Mouse (Mus musculus) gastrocnemius, postnatal 25 days (tissue): ENCODE data around the gene Cldn7. TPM values are rescaled to one million over a fixed set of nuclear protein-coding genes. Genes with fewer than 3 reads are reported as not detected.
"Not testable (repeated sequence)": the region's sequence is repeated elsewhere in the genome, so short reads cannot be mapped to it uniquely, and the experiment has no call there.

Experiments used
- DNase-seq: peaks from one replicate; pipeline ENCODE4 v3.0.0; 2022
- long read RNA-seq, 2 experiments: library from polyadenylated mRNA; stranded (forward); transcript quantifications; one replicate each; pipeline ENCODE4 v2.0.0; 2021
- total RNA-seq, 2 experiments: library from RNA; stranded (reverse); gene quantifications; 1 replicate in 1 of 2; 2 replicates in 1 of 2; pipeline ENCODE4 v1.2.3; 2021

Cldn7 gene
- total RNA-seq: under 1 TPM in 1 of 2 experiments, not detected in 1; 0.91 TPM
- long read RNA-seq, experiment 1: 0 reads
- long read RNA-seq, experiment 2: 0 reads

DNA sequence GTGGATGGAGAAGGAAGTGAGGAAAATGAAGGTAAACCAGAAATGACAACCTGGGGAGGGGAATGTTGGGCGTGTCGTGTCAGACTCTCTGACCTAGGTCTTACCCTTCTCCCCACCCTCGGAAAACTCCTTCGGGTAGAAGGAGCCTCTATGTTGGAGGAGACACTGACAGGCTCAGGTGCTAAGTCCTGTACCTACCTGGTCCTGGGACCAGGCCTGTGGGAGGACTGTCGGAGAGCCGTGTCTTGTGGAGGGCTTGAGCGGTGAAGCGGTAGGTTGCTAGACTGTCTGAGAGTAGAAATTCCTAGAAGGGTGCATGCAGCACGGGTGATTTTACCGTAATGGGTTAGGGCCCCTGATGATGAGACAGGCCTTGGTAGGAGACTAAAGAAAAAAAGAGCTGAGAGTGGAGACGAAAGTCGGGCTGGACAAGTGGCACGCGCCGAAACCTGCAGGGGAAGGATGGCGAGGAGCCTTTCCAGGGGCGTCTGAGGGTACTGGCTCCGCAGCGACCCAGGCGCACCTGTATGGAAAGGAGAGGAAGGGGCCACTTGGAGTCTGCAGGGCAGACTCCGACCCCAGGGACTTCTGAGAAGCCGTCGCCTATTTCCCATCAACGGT is at the start of gene Cldn7:
Gene Cldn7, plus strand, starts transcription at position 130 of the 621 bp plus-strand sequence.
- no peak for DNase-seq

DNA sequence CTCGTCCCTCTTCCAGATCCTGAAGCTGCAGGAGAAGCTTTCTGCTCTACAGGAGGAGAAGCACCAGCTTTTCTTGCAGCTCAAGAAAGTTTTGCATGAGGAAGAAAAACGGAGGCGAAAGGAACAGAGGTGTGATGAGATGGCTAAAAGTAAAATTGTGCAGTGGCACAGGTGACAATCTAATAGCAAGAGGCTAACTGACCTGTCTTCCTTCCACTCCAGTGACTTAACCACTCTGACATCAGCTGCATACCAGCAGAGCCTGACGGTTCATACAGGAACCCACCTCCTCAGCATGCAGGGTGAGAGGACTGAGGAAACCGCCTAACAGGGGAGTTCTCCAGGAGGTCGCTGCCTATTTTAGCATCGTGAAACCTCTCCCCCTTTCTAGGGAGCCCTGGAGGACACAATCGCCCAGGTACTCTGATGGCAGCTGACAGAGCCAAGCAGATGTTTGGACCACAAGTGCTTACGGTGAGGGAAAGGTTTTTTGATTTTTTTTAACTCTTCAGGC is 49.6 kb upstream of the Cldn7 start:
- no peak for DNase-seq

DNA sequence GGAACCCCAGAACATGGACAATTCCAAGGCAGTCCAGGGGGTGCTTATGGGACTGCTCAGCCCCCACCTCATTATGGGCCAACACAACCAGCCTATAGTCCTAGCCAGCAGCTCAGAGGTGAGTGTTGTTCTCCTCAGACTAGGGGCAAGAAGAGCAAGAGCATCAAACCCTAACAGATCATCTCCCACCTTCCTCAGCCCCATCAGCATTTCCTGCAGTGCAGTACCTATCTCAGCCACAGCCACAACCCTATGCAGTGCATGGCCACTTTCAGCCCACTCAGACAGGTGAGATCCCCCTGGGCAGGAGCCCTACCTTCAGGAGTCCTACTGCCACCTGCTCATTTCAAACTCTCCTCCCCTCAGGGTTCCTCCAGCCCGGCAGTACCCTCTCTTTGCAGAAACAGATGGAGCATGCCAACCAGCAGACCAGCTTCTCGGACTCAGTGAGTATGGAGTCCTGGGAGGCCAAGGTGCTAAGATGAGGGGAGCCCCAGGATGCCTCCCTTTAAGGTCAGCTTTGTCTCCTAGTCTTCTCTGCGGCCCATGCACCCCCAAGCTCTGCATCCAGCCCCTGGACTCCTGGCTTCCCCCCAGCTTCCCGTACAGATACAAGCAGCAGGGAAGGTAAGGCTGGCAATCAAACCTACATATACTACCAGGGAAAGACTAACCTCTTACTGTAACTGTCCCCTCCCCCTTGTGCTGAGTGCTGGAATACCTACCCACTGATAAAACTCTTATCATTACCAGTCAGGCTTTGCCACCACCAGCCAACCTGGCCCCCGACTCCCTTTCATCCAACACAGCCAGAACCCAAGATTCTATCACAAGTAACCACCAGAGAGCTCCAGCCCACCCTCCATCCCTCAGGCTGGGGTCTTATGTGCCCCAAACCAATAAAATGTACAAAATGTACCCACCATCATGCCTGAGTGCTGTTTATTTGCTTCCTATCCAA is 48.6 kb upstream of the Cldn7 start:
- DNase-seq: no peak

DNA sequence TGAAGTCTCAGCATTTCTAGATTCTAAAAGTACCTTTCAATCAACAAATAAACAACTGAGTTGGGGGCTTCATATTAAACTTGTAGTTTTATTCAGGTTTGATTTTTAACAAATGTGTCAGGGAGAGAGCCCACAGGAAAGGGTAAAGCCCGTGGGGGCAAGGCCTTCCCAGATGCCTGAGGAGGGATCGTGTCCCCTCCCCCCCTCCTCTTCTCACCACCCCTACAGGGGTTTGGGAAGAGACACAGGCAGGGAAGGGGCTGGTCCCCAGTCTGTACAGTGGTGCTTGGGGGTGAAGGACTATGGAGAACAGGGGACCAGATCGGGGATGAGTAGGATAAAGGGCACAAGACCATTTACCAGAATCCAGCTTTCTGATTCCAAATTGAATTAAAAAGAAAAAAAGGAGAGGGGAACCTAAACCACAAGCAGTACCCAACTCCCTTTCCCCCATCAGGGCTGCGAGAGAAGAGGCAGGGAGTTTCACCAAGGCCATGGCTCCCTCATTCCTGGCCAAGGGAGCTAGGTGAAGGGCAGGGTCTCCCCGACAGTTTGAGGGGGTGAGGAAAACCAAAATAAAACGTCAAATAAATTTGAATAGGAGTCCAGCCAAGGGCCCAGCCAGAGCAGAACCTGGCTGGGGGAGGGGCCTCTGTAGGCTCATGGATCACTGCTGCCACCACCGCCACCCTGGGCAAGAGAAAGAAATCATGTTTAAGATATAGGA is 47.8 kb upstream of the Cldn7 start:
- DNase-seq: not testable (repeated sequence)

DNA sequence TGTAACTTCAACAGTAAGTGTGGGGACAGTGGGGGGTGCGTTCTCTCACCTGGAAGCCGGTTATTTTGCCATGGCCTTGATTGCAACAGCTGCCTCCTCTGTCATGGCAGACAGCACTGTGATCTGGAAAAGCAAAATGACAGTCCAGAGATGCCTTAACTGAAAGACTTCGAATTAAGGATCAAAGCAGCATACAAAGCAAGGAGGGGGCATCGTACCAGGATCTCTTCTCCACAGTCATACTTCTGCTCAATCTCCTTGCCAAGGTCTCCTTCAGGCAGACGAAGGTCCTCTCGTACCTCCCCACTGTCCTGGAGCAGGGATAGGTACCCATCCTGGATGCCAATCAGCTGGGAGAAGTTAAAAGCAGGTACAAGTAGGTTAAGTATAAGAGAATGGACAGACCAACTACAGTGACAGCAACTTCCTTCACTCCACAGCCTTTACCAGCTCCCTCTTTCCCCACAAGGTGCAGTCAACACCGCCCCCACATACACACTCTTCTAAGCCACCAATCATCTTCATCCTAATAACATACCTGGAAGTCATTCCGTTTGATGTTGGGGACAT is 47.1 kb upstream of the Cldn7 start:
- DNase-seq: peak; percentile 3

DNA sequence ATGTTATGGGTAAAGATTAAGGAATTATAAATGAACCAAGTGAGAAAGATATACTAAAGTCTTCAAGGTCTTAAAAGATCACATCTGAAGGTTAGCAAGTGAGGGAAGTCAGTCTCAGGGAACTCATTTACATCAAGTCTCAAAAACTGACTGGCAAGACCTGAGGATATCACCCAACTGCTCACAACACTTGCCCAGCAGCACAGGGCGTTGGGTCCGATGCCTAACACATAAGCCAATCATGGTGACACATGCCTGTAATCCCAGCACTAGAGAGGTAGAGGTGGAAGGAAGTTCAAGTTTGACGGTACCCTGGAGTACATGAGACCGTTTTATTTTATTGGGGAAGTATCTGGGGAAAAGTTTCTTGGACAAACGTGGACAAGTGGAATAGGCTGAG is 46.5 kb upstream of the Cldn7 start:
- DNase-seq: no peak

DNA sequence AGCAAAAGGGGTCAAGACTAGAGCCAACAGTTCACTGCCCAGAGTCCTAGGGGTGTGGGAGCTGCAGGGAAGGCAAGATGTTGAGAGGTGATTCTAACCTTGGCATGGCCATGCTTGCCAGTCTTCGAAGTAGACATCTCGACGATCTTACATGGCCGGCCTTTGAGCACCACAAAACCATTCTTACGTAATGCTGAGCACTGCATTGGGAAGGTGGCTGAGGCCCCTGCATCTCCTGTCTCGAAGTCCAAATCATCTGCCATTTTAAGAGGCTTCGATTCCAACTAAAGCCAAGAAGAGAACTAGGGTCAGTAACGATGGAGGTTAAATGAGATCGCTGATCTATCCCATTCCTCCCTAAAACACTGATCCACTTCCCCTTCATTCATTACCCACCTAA is 45.5 kb upstream of the Cldn7 start:
- no peak for DNase-seq

DNA sequence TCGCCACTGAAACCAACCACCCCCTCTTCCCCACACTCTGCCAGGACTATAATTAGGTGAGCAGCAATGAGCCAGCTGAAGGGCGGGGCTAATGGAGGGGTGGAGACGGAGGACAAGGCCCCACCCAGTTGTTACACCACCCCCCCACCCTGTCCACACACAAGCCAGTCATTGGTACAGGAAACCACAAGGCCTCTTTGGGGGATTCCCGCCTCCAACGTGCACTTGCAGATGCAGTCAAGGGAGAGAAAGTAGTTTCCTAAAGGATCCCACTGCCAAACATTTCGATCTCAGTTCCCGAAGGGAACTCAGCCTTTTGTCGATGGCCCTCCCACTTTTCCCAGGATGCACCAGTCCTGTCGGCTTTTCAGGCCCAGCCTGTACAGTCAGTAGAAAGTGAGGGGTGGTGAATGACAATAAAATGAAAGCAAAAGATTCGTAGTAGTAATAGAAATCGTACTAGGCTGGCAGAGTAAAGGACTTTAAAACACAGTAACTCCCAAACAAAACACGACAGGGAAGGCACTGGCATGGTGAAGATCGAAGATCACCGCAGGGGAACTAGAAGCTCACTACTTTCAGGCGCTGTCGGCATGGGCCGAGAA is 44.8 kb upstream of the Cldn7 start:
- DNase-seq: peak; percentile 85

DNA sequence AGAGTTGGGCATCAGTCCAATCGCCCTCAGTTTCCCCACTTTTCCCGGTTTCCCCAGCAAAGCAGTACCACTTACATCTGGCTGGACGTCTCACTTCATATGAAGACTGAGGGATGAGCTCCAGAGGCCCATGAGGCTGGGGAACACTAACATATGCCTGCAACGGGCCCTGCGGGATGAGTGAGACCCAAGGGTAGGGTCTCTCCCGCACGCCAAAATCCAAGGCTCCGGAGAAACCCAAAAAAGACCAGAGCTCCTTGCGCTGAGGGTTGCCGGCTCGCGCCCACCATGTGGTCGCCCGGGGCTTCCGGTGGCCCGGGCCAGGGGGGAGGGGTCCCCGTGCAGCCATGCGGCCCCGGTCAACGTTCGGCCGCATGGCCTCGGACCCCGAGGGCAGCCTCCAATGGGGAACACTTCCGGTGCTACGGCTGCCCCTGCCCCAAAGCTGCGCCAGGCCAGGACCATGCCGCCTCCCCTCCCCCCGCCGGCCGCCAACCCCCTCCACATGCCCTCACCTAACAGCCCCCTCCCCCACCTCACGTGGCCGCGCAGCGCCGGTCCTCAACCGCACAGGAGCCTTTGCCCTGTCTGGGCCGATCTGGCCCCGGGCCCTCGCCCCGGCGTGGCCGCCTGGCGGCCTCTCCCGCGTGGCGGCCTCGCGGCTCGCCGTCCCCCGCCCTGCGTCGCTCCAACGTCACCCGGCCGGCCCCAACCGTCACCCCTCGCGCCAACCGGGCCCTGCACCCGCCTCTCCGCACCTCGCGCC is 44.1 kb upstream of the Cldn7 start:
- DNase-seq: no peak

DNA sequence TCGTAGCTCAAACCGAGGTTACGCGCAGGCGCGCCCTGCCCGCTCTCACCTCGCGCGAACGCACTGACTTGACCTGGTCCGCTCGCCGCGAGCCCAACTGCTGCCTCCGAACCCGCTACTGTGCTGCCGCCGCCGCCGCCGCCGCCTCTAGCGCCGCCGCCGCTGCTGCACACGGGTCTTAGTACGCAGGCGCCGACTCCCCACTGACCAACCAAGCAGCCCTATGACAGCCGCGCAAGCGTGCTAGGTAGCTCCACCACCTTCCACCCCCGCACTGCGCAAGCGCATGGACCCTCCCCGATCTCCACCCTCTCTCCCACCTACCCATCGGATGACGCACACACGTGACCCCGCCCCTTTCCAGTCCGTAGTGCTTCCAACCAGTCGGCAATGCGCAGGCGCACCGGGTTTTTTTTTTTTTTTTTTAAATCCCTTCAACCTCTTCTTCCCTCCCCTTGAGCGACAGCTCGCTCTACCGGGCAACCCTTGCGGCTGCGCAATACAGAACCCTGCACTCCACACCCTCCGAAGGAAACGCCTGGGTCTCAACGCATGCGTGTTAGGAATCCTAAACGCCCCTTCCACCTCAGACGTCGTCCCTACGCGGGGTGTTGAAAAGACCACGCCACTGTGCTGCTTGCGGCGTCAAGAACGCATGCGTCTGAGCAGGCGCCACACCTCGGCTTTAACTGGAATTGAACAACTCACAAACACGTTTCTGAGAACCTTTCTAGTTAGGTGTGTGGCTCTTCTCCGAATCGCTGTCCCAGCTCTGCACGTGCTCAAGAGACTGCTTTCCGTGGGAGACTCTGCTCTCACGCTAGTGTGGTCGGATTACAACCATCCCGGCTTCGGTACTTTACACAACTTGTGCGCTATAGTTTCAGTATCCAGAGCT is 43.2 kb upstream of the Cldn7 start, which contains the start of gene Eif5a:
Gene Eif5a, minus strand, starts transcription at position 845 of the 898 bp plus-strand sequence.
- peak; percentile 100 for DNase-seq

DNA sequence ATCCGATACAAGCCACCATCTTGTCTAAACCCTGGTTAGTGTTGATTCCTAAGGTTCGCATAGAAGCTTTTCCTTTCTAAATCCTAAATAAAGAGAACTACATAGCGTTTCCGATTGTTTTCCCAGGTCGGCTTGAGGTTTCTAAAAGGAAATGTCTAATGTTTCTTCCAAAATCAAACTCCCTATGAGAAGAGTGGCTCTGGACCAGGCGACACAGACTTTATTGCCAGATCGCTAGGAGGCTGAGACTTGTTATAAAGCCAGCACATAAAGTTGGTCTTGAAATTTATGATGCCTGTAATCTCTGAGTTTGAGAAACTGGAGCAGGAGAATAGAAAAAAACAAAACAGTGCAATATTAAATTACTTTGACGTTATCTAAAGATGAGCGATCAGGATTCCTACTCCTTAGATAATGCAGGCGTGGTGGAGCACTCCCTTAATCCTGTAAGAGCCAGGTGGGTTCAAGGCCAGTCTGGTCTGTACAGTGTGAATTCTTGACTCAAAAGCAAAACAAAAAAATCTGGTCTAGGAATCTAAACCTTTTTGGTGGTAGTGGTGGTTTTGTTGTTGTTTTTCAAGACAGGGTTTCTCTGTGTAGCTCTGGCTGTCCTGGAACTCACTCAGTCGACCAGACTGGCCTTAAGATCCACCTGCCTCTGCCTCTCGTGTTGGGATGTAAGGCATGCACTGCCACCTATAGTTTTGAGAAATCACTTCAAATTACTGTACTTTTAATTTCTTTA is 42.4 kb upstream of the Cldn7 start:
- no peak for DNase-seq

DNA sequence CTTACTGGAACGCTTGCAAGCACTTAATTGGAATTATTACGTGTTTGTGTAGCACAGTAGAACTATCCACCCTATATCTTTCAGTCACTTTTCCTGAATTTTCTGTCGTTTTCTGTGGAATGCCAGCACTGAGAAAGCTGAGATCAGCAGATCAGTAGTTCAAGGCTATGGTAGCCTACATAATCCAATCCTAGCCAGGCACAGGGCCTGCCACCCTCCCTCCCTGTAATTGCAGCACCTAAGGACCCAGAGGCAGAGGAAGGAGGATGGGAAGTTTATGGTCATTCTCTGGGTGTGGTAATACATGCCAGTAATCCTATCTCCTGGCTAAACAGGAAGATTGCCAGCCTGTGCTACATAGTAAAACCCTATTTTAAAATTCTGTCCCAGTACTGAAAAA is 41.8 kb upstream of the Cldn7 start:
- DNase-seq: no peak

DNA sequence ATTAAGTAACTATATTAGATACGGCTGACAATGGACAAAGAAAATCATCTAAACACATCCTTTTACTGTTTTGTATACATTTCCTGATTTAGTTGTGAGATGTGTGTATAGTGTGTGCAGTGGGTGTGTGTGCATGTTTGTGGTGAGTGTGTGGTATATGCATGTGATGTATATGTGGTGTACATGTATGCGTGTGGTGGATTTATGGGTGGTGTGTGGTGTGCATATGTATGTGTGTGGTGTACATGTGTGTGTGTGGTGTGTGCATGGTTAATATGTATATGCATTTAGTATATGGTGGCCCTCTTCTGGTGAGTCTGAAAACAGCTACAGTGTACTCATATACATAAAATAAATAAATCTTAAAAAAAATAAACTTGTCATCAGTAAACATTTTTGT is 37.1 kb upstream of the Cldn7 start:
- no peak for DNase-seq

DNA sequence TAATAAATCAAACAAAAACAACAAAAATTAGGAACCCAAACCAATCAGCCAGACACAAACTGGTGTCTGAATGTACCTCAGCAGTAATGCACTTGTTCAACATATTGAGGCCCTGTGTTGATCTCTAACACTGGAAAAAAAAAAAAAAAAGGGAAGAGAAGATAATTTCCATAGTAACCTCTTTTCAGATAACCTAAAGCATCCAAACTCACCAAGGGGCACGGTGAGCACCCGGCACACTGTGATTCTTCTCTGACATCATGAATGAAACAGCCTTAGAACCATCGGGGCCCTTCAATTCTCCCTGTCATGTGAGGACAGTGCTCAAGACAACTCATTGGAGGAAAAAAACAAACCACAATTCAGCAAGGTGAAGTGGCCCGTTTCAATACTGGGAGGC is 34.9 kb upstream of the Cldn7 start:
- DNase-seq: no peak

DNA sequence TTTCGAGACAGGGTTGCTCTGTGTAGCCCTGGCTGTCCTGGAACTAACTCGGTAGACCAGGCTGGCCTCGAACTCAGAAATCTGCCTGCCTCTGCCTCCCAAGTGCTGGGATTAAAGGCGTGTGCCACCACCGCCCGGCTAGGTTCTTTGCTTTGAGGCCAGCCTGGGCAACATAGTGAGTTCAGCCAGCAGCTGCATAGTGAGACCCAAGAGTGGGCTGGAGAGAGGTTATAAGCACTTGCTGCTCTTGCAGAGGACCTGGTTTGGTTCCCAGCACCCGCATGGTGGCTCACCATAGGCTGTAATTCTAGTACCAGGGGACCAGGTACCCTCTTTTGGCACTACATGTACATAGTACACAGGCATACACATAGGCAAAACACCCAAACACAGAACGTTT is 34.4 kb upstream of the Cldn7 start:
- DNase-seq: not testable (repeated sequence)

DNA sequence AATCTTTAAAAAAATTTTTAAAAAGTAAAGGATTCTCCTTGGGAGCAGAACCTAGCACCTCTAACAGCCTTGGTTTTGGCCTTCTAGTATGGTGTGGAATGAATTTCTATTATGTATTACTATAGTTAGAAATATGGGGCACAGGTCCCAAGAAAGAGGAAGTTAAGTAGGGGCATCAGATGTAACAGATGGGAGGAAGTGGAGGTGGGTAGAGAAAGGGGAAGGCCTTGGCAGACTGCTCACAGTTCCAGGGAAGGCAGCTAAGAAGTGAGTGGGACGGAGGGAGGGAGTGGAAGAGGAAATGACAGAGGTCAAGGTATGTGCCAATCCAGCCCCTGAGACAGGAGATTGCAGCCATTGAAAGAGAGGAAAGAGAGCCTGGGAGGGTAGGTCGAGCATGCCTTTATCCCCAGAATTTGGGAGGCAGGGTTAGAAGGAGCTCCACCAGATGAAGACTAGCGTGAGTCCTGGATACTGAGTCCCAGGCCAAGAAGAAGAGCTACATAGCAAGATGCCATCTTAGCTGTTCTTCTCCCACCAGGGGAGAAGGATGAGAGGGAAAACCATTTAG is 33.5 kb upstream of the Cldn7 start:
- no peak for DNase-seq

DNA sequence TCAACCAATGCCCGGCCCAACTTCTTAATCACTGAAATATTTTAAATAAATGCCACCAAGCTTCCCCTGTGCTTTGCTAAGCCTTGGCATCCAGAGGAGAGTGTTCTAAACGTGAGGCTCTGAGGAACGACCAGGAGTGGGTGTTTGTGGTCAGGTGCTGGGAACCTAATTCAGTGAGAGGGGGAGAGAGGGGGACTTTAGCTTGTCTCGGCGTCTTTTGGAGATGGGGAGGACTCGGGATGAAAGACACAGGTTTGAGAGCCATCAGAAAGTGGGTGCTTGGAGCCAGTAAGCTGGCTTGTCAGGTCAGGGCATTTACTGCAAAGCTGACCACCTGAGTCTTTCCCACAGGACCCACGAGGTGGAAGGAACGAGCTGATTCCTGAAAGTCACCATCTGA is 32.8 kb upstream of the Cldn7 start:
- DNase-seq: no peak

DNA sequence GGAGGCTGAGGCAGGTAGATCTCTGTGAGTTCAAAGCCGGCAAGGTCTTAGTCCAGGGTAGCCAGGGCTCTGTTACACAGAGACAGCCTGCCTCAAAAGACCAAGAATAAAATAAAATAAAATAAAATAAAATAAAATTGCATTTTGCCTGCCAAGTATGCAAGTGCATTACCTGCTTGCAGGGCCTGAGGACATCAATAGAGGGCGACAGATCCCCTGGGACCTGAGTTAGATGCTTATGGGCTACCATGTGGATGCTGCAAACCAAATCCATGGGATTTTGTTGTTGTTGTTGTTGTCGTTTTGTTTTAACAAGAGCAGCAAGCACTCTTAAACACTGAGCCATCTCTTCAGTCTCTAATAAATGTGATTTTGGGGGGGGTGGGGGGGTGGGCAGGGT is 32.3 kb upstream of the Cldn7 start:
- no peak for DNase-seq

DNA sequence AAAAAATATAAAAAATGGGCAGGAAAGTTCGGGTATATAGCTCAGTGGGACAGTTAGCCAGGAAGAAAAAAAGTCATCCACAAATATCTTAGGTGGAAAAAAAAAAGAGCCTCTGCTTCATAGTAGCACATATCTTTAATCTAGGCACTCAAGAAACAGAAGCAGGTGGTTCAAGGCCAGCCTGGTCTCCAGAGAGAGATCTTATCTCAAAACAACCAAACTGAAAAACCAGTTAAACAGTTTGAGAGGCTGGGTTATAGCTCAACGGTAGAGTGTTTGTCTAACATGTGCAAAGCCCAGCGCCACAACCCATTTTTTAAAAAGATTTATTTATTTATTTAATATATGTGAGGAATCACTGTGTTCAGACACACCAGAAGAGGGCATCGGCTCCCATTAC is 31.5 kb upstream of the Cldn7 start:
- DNase-seq: no peak
